Mouse (Mus musculus) midbrain, embryonic 14.5 days (tissue): Measurements from ENCODE around the gene G0s2. TPM values are rescaled to one million over a fixed set of nuclear protein-coding genes. Genes with fewer than 3 reads are reported as not detected.

Experiments used
- ATAC-seq: fragments of 200-750 bp; cut with Nextera tagmentation; 2 replicates; pipeline ENCODE4 v1.8.0; 2017; ENCODE audit warnings: moderate number of reproducible peaks, moderate library complexity; ENCODE audit not compliant: low FRiP score, low TSS enrichment
- DNase-seq: peaks from one replicate; pipeline ENCODE4 v3.0.0-alpha.2; 2015
- H3K27ac ChIP-seq: fragments of 300-500 bp; sonication (generic); replicated peaks from 2 replicates; pipeline ENCODE4 v1.5.1; 2014; ENCODE audit warnings: mild to moderate bottlenecking, low read depth, low read length, moderate library complexity
- H3K27me3 ChIP-seq: fragments of 300-500 bp; sonication (generic); 2 replicates; pipeline ENCODE4 v1.6.1; 2014; ENCODE audit warnings: low read length, control low read depth, mixed read lengths; ENCODE audit not compliant: control insufficient read depth, insufficient read depth
- H3K36me3 ChIP-seq: fragments of 300-500 bp; sonication (generic); 2 replicates; pipeline ENCODE4 v1.6.1; 2014; ENCODE audit warnings: low read length, control low read depth; ENCODE audit not compliant: control insufficient read depth, insufficient read depth
- H3K4me1 ChIP-seq: fragments of 300-500 bp; sonication (generic); 2 replicates; pipeline ENCODE4 v1.6.1; 2014; ENCODE audit warnings: mild to moderate bottlenecking, antibody characterized with exemption, low read length, control low read depth; ENCODE audit not compliant: control insufficient read depth, insufficient read depth
- H3K4me2 ChIP-seq: fragments of 300-500 bp; sonication (generic); 2 replicates; pipeline ENCODE4 v1.6.1; 2014; ENCODE audit warnings: mild to moderate bottlenecking, low read length, moderate library complexity
- H3K4me3 ChIP-seq: fragments of 300-500 bp; sonication (generic); replicated peaks from 2 replicates; pipeline ENCODE4 v1.5.1; 2014; ENCODE audit warnings: low read depth, low read length
- H3K9ac ChIP-seq: fragments of 300-500 bp; sonication (generic); replicated peaks from 2 replicates; pipeline ENCODE4 v1.6.1; 2014; ENCODE audit warnings: mild to moderate bottlenecking, low read length, moderate library complexity
- H3K9me3 ChIP-seq: fragments of 300-500 bp; sonication (generic); 2 replicates; pipeline ENCODE4 v1.6.1; 2016; ENCODE audit warnings: low read length, control low read depth, mixed read lengths; ENCODE audit not compliant: control insufficient read depth
- WGBS: fragments of 180-500 bp; shearing (Covaris S2); extraction: QIAGEN DNeasy Blood & Tissue Kit; methylation state at CpG from one replicate; pipeline ENCODE4 v1.1.7; 2014; 5-methylcytosine and 5-hydroxymethylcytosine counted together
- polyA plus RNA-seq: library from polyadenylated mRNA; unstranded; fragments of >200 nt; fragmentation: Nextera tagmentation; extraction: Ambion mirVana; gene quantifications from 2 replicates; pipeline ENCODE4 v1.2.1, GENCODE M21; 2014

The G0s2 gene
- polyA plus RNA-seq, 1 experiment from 2014 or later, result 7.4 TPM

DNA sequence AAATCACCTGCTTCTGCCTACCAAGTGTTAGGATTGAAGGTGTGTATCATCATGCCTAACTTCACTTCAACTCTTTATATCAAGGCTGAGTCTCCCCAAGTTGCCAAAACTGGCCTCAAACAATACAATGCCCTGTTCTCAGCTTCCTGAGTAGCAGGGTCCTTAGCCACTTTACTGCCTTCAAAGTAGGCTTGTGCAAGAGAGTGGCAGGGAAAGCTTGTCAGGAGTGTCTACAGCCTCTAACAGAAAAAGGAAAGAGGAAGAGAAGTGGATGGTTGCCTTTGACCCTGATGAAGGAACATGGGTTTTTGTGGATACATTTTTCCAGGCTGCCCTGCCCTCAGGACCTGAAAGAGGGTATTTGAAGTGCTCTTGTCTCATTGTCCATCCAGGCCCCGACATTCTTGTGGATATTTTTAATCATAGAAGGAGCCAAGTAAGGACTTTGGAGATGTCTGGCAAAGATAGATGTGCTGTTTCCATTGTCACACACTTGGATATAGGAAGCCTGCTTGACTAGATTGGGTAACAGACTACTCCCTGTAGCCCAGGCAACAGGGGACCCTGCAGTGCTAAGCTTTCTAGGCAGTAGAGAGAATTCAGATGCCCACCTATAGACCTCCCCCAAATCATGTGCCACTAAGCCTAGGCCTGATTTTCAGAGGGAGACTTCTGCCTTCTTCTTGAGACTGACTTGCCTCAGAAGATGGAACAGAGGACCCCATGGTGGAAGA is 36.9 kb upstream of the G0s2 start:
- Histone ChIP-seq H3K36me3 (no peaks in the 10 kb centered on the region), H3K9me3 (no peaks in the 10 kb centered on the region), H3K27ac (no peak overlapping the region), H3K9ac (no peak overlapping the region), H3K4me2 (no peak overlapping the region), H3K4me1 (peaks cover 5% of the 10 kb centered on the region; the same call in 1 of the 2 replicates), H3K4me3 (no peak overlapping the region), H3K27me3 (no peaks in the 10 kb centered on the region)
- DNase-seq (no peak), ATAC-seq (no peak)
- 87% methylated on average over 1 of the region's 1 CpGs for WGBS

DNA sequence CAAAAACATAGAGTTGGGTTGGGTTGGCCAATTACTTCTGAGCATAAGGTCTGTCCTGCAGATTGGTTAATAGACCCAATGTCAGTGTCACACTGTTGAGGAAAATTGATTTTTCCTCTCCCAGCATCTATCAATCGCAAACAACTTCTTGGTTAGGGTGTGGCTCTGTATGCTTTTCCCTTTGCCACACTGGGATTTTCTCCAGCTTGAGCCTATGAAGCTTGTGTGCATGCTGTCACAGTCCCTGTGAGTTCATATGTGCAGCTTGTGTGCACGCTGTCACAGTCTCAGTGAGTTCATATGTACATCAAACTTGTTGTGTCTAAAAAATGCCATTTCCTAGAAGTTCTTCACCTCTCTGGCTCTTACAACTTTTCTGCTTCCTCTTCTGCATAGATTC is 33.8 kb upstream of the G0s2 start:
- whole genome bisulfite sequencing, result 94% methylated on average over 2 of the region's 2 CpGs

DNA sequence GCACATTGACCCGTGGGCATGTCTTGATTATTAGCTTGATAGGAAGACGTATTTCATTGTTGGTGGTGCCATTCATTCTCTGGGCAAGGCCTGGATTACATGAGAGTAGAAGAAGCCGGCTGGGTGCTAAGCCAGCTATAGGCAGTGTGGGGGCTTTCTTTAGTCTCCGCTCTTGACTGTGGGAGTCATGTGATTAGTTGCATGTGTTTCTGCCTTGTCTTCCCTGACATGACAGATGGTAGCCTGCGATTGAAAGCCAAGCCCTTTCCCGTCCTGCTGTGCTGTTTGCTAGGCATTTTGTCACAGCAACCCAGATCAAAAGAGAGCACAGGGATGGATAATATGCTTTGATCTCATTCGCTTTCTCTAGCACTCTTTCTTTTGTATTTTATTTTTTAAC is 32.4 kb upstream of the G0s2 start:
- ATAC-seq (peak; percentile 69), DNase-seq (peak; percentile 53)
- H3K27ac ChIP-seq, result no peak overlapping the region

More for the DNA sequence above, 33.8 kb upstream of the G0s2 start:
- Histone ChIP-seq H3K27ac (no peak overlapping the region), H3K4me1 (peaks cover 5% of the 10 kb centered on the region; the same call in 1 of the 2 replicates), H3K4me2 (no peak overlapping the region), H3K9me3 (no peaks in the 10 kb centered on the region), H3K4me3 (no peak overlapping the region), H3K9ac (no peak overlapping the region), H3K27me3 (no peaks in the 10 kb centered on the region), H3K36me3 (no peaks in the 10 kb centered on the region)
- DNase-seq, result no peak
- ATAC-seq, result no peak

DNA sequence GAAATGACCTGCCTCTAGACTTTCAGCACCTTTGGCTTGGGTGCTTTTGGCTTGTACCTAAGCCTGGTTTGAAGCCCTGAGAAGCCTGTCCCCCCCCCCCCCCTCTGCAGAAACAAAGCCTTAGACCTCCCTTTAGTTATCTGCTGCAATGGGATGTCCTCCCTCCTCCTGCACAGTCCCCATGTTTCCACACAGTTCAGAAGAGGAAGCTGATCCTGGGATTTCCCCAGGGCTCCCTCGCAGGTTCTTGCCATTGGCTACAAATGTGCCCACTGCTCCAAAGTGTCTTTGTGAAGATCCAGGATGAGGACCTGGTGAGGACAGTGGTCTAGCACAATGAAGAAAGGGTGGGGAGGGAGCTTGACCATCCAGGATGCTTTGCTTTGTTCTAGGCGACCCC is 30.1 kb upstream of the G0s2 start:
- Histone ChIP-seq H3K36me3 (no peaks in the 10 kb centered on the region), H3K9me3 (no peaks in the 10 kb centered on the region), H3K27me3 (no peaks in the 10 kb centered on the region), H3K4me2 (no peak overlapping the region), H3K4me3 (no peak overlapping the region), H3K4me1 (peaks cover 5% of the 10 kb centered on the region; the same call in 1 of the 2 replicates), H3K9ac (no peak overlapping the region), H3K27ac (no peak overlapping the region)
- ATAC-seq (no peak), DNase-seq (no peak)
- 73% methylated on average over 2 of the region's 2 CpGs for WGBS

More for the DNA sequence above, 32.4 kb upstream of the G0s2 start:
- Histone ChIP-seq H3K9me3 (no peaks in the 10 kb centered on the region), H3K4me1 (peaks cover 5% of the 10 kb centered on the region; the same call in 1 of the 2 replicates), H3K27me3 (no peaks in the 10 kb centered on the region), H3K9ac (no peak overlapping the region), H3K36me3 (no peaks in the 10 kb centered on the region), H3K4me3 (no peak overlapping the region), H3K4me2 (no peak overlapping the region)
- 15% methylated on average over 7 of the region's 7 CpGs for whole genome bisulfite sequencing

DNA sequence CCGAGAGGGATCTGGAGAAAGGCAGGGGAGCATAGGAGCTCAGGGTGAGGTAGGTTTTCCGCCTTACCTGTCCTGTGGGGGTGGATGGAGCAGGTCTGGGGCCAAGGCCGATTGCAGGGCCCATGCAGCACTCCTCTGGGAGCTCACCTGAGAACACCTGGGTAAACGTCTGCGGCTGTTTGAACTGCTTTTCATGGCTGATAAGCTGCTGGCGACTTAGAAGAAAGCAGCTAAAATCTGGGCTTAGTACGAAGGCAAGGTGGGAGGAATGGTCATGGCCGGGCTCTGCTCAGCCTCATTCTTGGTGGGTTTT is 29.0 kb upstream of the G0s2 start:
- Histone ChIP-seq H3K27ac (no peak overlapping the region), H3K4me3 (no peak overlapping the region), H3K27me3 (no peaks in the 10 kb centered on the region), H3K9ac (no peak overlapping the region), H3K36me3 (no peaks in the 10 kb centered on the region), H3K4me1 (peaks cover 5% of the 10 kb centered on the region; the same call in 1 of the 2 replicates), H3K9me3 (no peaks in the 10 kb centered on the region), H3K4me2 (no peak overlapping the region)
- WGBS, result 68% methylated on average over 8 of the region's 8 CpGs
- ATAC-seq (no peak), DNase-seq (no peak)

DNA sequence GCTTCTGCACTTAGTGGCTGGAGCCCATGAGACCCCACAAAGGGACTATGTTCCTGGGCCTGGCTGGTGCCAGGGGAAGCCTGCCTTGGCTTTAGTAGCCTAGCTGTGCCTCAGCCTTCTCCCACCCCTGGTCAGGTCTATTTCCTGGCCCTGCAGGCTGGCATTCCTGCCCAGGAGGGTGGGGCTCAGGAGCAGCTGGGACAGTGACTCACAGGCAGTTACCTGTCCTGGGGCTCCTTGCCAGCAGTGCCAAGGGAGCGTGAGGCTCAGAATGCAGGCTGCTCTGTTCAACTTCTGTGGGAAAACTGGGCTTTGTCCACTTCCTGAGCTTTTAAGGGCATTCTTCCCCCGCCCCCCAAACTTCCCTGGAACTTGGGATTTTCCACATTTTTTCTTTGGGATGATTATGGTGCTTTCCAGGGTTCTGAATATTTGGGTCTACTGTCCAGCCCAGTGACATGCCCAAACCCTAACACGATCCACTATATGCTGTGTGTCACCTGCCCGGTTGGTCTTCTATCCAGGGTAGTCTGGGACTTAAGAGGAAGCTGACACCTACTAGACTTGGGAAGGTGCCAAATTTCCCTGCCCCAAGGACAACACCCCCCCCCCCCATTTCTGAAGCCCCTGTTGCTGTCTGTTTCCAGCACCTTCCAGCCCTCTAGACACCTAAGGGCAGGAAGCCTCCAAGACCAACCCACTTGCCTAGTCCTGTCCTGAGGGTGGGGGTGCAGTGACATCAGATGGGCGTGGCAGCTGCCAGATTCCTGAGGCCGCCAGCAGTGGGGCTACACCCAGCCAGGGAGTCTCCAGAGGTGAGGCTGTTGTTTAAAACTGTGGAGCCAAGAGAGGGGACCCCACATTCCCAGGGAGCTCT is 28.4 kb upstream of the G0s2 start:
- H3K4me3 ChIP-seq, result no peak overlapping the region
- H3K36me3 ChIP-seq, result no peaks in the 10 kb centered on the region
- no peak overlapping the region for H3K4me2 ChIP-seq
- 76% methylated on average over 6 of the region's 6 CpGs for WGBS
- no peaks in the 10 kb centered on the region for H3K9me3 ChIP-seq
- ATAC-seq, result no peak
- H3K4me1 ChIP-seq, result peaks cover 5% of the 10 kb centered on the region; the same call in 1 of the 2 replicates
- no peak overlapping the region for H3K9ac ChIP-seq
- H3K27me3 ChIP-seq, result no peaks in the 10 kb centered on the region
- DNase-seq, result no peak
- no peak overlapping the region for H3K27ac ChIP-seq

DNA sequence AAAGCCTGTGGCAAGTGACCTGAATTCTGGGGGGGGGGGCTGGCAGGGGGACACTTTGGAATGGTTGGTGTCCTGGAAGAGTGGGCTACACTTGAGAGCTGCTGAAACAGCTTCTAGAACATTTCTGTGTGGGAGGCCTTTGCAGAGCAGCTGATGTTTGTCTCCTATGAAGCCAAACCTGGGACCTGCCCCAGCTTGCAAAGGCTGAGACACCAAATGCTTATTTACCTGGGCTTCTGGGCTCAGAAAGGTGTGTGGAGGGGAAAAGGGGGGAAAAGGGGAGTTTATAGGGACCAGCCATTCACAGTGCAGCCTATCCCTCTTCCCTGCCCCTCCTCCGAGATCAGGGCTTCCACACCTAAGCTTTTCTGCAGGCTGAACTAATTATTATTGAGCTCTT is 27.0 kb upstream of the G0s2 start:
- Histone ChIP-seq H3K27ac (no peak overlapping the region), H3K9me3 (no peaks in the 10 kb centered on the region), H3K4me3 (no peak overlapping the region), H3K36me3 (no peaks in the 10 kb centered on the region), H3K4me2 (no peak overlapping the region), H3K4me1 (no peaks in the 10 kb centered on the region), H3K27me3 (no peaks in the 10 kb centered on the region), H3K9ac (no peak overlapping the region)
- WGBS, result 71% methylated on average over 1 of the region's 1 CpGs
- ATAC-seq (no peak), DNase-seq (no peak)

DNA sequence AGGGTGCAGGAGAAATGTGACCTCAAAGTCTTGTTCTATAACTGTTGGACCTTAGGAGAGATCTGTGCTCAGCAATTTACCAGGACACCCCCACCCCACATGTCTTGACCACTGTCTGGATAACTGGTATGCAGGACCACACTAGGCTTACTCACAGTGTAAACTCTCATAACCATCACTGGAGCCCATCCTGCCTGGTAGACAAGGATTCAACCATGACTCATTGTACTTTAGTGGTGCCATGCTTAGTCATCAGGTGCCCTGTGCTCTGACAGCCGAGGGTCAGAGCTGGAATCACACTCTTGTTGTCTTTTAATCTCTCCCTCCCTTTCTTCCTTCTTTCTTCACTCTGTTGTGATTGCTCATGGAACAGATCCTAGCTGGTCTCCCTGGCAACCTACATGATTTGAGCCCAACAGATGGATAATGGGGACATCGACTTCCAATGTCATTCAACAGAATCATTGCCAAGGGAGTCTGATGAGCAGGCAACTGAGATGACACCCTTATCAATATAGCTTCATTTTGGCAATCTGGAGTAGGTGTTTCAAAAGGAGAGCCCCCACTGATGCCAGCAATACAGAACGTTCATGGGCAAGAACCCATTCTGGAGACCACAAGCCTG is 25.2 kb upstream of the G0s2 start:
- ATAC-seq (no peak), DNase-seq (no peak)
- H3K36me3 ChIP-seq, result no peaks in the 10 kb centered on the region
- no peak overlapping the region for H3K27ac ChIP-seq
- H3K27me3 ChIP-seq, result no peaks in the 10 kb centered on the region
- H3K4me2 ChIP-seq, result no peak overlapping the region
- no peaks in the 10 kb centered on the region for H3K4me1 ChIP-seq
- H3K9ac ChIP-seq, result no peak overlapping the region
- WGBS, result 79% methylated on average over 3 of the region's 3 CpGs
- H3K4me3 ChIP-seq, result no peak overlapping the region
- no peaks in the 10 kb centered on the region for H3K9me3 ChIP-seq
